Mouse (Mus musculus): ENCODE measurements around the gene Manf.

GRCm38 (mm10) chr9:106903791-106904134 lies 12.0 kb upstream of the Manf start:
- no peak for TF ChIP-seq CTCF (IDR thresholded peaks at IDR 0.05; ENCODE audit: insufficient read depth, low read depth, low read length)
- no peak for TF ChIP-seq POLR2A (IDR thresholded peaks at IDR 0.05; ENCODE audit: insufficient read depth, low read depth, low read length)

Data from olfactory bulb, adult 2 months (tissue).